Mouse (Mus musculus): ENCODE measurements around the gene Ogn.

Ogn gene

DNA sequence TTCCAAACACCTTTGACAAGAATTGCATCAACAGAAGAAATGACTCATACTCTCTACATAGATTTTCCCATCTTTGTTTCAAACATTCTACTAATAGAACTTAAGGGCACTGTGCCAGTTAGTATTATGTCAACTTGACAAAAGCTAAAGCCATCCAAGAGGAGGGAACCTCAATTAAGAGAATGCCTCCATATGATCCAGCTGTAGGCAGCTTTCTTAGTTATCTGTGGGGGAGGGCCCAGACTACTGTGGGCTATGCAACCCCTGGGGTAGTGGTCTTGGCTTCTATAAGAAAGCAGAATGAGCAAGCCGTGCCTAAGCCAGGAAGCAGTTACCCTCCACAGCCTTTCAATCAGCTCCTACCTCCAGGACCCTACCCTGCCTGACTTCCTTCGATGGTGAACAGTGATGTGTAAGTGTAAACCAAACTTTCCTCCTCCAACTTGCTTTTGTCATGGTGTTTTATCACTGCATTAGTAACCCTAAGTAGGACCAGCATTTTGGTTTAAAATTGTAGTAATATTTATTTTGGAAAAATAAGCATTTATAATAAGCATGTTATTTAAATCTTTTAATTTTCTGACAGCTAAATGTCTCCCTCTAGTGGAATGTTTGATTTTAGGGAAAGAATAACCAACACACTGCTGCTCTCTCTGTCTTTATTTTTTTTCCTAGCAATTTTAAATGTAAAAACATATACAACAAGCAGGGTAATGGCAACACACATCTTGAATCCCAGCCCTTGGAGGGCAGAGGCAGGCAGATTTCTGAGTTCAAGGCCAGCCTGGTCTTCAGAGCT, 37.1 kb downstream of the Ogn start:
- in situ Hi-C loops (cut with MboI, MseI), result loop anchor here (10.0 kb wide), 1 partner anchor 180 kb away; no protein-coding TSS in a partner anchor

DNA sequence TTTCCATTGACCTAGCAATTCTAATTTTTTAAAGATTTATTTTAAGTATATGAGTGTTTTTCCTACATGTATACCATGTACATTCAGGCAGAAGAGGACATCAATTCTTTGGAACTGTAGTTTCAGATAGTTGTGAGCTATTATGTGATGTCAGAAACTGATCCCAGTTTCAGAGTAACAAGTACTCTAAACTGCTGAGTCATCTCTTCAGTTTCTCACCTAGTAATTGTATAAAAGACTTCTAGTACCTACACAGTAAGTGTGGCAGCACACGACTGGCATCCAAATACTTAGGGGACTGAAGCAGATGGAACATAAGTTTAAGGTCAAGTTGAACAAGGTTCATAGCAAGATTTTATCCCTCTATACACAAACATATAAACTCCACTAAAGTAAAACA, 38.2 kb downstream of the Ogn start:
- in situ Hi-C loops (cut with MboI, MseI), result loop anchor here (10.0 kb wide), 1 partner anchor 181 kb away; no protein-coding TSS in a partner anchor

DNA sequence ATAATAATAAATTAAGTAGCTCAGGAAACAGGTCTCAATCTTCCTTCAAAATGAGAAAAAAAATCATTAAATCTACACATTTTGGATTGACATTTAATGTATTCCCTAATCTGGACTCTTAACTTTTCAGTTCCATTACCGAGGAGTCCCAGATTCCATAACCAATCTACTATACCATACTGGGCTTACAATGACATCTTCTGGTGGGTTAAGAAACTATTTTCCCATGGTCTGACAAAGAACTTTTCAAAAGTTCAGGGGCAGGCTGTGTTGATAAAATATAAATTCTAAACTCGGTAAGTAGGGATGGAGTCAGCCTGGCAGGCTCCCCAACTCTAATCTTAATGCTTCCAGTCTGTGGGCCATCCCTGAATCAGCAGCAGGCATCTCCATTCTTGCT, 43.3 kb downstream of the Ogn start:
- in situ Hi-C loops (cut with MboI, MseI), result loop anchor here (10.0 to 25.0 kb wide), 2 partner anchors 226 to 1114 kb away; partner anchors contain the start of gene Ippk

DNA sequence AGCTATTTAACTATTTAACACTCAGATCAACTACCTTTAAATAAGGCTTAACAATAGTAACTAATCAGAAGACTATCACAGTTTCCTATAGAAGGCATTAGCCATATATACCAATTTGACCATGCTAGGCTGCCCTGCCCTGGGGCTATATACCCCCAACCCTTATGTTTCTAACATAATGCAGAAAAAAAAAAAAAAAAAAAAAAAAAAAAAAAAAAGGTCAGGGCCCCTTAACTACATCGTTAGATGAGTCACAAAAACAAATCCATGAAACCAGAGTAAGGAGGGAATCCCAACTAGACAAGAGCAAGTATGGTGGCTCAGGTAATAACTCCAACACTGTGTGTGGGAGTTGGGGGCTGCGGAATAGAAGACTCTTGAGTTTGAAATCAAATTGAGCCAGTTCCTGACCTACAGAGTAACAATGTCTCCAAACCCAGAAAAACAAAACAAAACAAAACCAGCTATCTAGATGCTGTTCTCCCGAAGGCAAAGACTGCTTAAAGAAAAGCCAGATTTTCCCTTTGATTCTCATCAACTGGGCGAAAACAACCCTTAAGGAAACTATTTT, 44.0 kb downstream of the Ogn start:
- in situ Hi-C loops (cut with MboI, MseI), result loop anchor here (10.0 to 25.0 kb wide), 2 partner anchors 227 to 1115 kb away; partner anchors contain the start of gene Ippk

DNA sequence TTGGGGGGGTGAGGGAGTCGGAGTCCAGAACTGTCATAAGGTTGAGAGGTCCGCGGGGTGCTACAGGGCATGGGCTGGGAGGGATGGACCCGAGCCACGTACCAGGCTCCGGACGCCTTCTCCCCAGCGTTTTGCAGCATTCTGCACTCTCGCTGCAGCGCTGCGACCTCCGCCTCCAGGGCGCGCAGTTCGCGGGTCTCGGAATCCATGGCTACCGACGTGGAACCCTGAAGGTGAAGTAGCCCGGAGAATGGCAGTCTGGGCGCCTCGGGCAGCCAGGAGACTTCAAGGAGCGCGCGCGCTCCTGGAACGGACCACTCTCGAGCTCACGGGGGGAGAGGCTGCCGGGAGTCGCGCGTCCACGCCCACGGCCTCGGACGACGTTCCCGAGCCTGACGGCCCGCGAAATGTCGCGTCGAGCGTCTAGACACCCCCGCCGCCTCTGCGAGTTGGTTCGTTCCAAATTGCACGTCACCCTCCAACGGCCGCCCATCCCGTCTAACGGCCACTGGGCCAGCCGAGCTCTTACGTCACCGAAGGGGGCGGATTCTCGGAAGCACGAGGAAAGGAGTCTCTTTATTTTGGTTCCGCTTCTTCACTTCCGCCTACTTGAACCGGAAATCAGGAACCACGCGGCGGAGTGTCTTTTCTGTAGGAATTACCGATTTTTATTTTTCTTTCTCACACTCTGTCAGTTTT, 44.8 kb downstream of the Ogn start, which contains the start of the genes Cenpp and Nol8:
Gene Cenpp (minus strand): TSS at position 305 of the 699 bp plus-strand sequence.
Gene Nol8 (plus strand): TSS at position 598 of the 699 bp plus-strand sequence.
- in situ Hi-C loops (cut with MboI, MseI), result loop anchor here (10.0 to 25.0 kb wide), 2 partner anchors 228 to 1115 kb away; partner anchors contain the start of gene Ippk

DNA sequence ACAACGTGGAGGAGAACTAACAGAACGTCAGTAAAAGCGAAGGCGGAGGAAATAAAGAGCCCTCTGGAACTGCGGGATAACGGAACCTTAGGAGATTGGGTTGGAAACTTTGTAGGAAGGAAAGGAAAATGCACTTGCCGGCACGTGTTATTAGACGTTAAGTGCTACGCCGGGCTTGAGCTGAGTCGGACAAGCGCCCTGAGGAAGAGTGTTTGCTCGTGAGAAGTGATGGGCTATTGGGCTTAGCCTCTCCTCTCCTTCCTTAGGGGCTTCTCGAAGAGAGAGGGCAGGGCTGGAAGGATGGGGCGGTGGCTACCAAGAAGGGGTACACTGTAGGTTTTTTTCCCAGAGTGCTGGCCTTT, 45.3 kb downstream of the Ogn start:
- in situ Hi-C loops (cut with MboI, MseI), result loop anchor here (10.0 to 25.0 kb wide), 2 partner anchors 228 to 1116 kb away; partner anchors contain the start of gene Ippk
